In genomic region chr15:102406912-102407580, GRCm38 (mm10) we compare ENCODE assay signal across 8 mouse cellular contexts. TPM values are rescaled to one million over a fixed set of nuclear protein-coding genes. Genes with fewer than 3 reads are reported as not detected.
DNase-seq lines count a peak whose midpoint lies in the region; ATAC-seq and TF ChIP-seq lines count a peak whose summit lies in the region.

No protein-coding gene starts in this region.

- peaks cover 8% of the 10 kb centered on the region; the same call in 1 of the 2 replicates for H3K4me1 ChIP-seq in kidney, adult 2 months (ENCODE audit: control insufficient read depth, insufficient read depth, low read length)
- H3K4me1 ChIP-seq in bone marrow, adult 2 months (ENCODE audit: control insufficient read depth, insufficient read depth, low read length): peaks cover 2% of the 10 kb centered on the region
- peaks cover 48% of the 10 kb centered on the region for H3K4me1 ChIP-seq in hindbrain, embryonic 12.5 days
- peaks cover 32% of the 10 kb centered on the region for H3K4me1 ChIP-seq in midbrain, embryonic 14.5 days (ENCODE audit: control insufficient read depth, insufficient read depth, low read length)

- peak overlapping the region; percentile 63 for H3K4me3 ChIP-seq in kidney, adult 2 months (ENCODE audit: insufficient read depth, low read depth, low read length)
- peak overlapping the region; percentile 59 for H3K4me3 ChIP-seq in bone marrow, adult 2 months (replicated peaks; ENCODE audit: control insufficient read depth, low read depth, low read length)
- peak overlapping the region; percentile 93 for H3K4me3 ChIP-seq in hindbrain, embryonic 12.5 days
- H3K4me3 ChIP-seq in midbrain, embryonic 14.5 days (replicated peaks; ENCODE audit: low read depth, low read length): peak overlapping the region; percentile 79

- intact Hi-C loops in left cerebral cortex, postnatal 14 days (cut with DNase I): no loop called here

- ATAC-seq in hindbrain, embryonic 12.5 days (ENCODE audit: low FRiP score): no peak
- ATAC-seq in midbrain, embryonic 14.5 days (ENCODE audit: low FRiP score, low TSS enrichment): no peak

- TF ChIP-seq CTCF in kidney, adult 2 months (conservative IDR thresholded peaks at IDR 0.05; ENCODE audit: insufficient read depth, insufficient read length, low read depth, low read length): no peak
- no peak for TF ChIP-seq CTCF in bone marrow, adult 2 months (IDR thresholded peaks at IDR 0.05; ENCODE audit: control insufficient read depth, insufficient read depth, low read length)

- peak overlapping the region; percentile 28 for H3K27ac ChIP-seq in kidney, adult 2 months (ENCODE audit: insufficient read depth, low read depth, low read length)
- no peak overlapping the region for H3K27ac ChIP-seq in bone marrow, adult 2 months (ENCODE audit: control insufficient read depth, insufficient read depth, low read depth, low read length, poor library complexity)
- H3K27ac ChIP-seq in hindbrain, embryonic 12.5 days: peak overlapping the region; percentile 95
- peak overlapping the region; percentile 83 for H3K27ac ChIP-seq in midbrain, embryonic 14.5 days (replicated peaks; ENCODE audit: low read depth, low read length)

- peak overlapping the region; percentile 54 for H3K4me2 ChIP-seq in hindbrain, embryonic 12.5 days (replicated peaks)
- H3K4me2 ChIP-seq in midbrain, embryonic 14.5 days (ENCODE audit: low read length): peak overlapping the region; percentile 62

- H3K9me3 ChIP-seq in hindbrain, embryonic 12.5 days (replicated peaks): no peaks in the 10 kb centered on the region
- H3K9me3 ChIP-seq in midbrain, embryonic 14.5 days (ENCODE audit: control insufficient read depth, low read length): peaks cover 3% of the 10 kb centered on the region; the same call in 1 of the 2 replicates

- peak overlapping the region; percentile 98 for H3K9ac ChIP-seq in hindbrain, embryonic 12.5 days
- H3K9ac ChIP-seq in midbrain, embryonic 14.5 days (replicated peaks; ENCODE audit: low read length): peak overlapping the region; percentile 87

- H3K36me3 ChIP-seq in kidney, adult 2 months (ENCODE audit: control insufficient read depth, insufficient read depth, low read length): peaks cover 5% of the 10 kb centered on the region
- H3K36me3 ChIP-seq in hindbrain, embryonic 12.5 days: peaks cover 34% of the 10 kb centered on the region
- H3K36me3 ChIP-seq in midbrain, embryonic 14.5 days (ENCODE audit: control insufficient read depth, insufficient read depth, low read length): peaks cover 38% of the 10 kb centered on the region

- TF ChIP-seq POLR2A in kidney, adult 2 months (IDR thresholded peaks at IDR 0.05; ENCODE audit: low read depth, low read length): no peak
- no peak for TF ChIP-seq POLR2A in bone marrow, adult 2 months (IDR thresholded peaks at IDR 0.05; ENCODE audit: borderline replicate concordance, control insufficient read depth, low read depth, low read length)

- no peaks in the 10 kb centered on the region for H3K27me3 ChIP-seq in kidney, adult 2 months (replicated peaks; ENCODE audit: control insufficient read depth, insufficient read depth, low read length)
- H3K27me3 ChIP-seq in hindbrain, embryonic 12.5 days: no peaks in the 10 kb centered on the region
- H3K27me3 ChIP-seq in midbrain, embryonic 14.5 days (ENCODE audit: control insufficient read depth, insufficient read depth, low read length): no peaks in the 10 kb centered on the region

- no peak for DNase-seq in kidney, adult 2 months
- DNase-seq in kidney, adult 9 months: no peak
- DNase-seq in midbrain, embryonic 14.5 days: no peak
- no peak for DNase-seq in urinary bladder, adult 2 months (ENCODE audit: low spot score)
- no peak for DNase-seq in left cerebral cortex, postnatal 14 days (ENCODE audit: low spot score in 2 of 2)
- no peak for DNase-seq in layer of hippocampus, postnatal 36 days

- WGBS in kidney, adult 2 months: 6% methylated on average over 3 of the region's 3 CpGs
- 2% methylated on average over 3 of the region's 3 CpGs for WGBS in bone marrow, adult 2 months
- 33% methylated on average over 3 of the region's 3 CpGs for WGBS in hindbrain, embryonic 12.5 days
- WGBS in midbrain, embryonic 14.5 days: 28% methylated on average over 3 of the region's 3 CpGs

RNA-seq across cellular contexts. Expression of gene Sp1, which starts 1.1 kb away (rescaled TPM):
- 15.7 and 17.6 TPM in 2 replicates for polyA plus RNA-seq in kidney, adult 2 months (2012; rRNA removed)
- polyA plus RNA-seq in bone marrow, adult 2 months (2011; ENCODE audit: insufficient read depth, insufficient read length, low replicate concordance, missing spikeins): 13.8 and 35.2 TPM in 2 replicates
- 9.1 and 9.3 TPM in 2 replicates for polyA plus RNA-seq in hindbrain, embryonic 12.5 days (2016; fragmentation: Nextera tagmentation; extraction: Ambion mirVana)
- 6.0 and 7.4 TPM in 2 replicates for polyA plus RNA-seq in midbrain, embryonic 14.5 days (2014; fragmentation: Nextera tagmentation; extraction: Ambion mirVana)
- 19.1 and 24.2 TPM in 2 replicates for polyA plus RNA-seq in urinary bladder, adult 2 months (2012; rRNA removed)
- 10 to 100 TPM; 23.2 to 24.5 TPM for total RNA-seq in left cerebral cortex, postnatal 14 days (2021)
- 10 to 100 TPM; 22.4 to 23.1 TPM for total RNA-seq in layer of hippocampus, postnatal 36 days (2021)

RNA-seq across cellular contexts. Expression of gene Amhr2, which starts 38.1 kb away (rescaled TPM):
- polyA plus RNA-seq in kidney, adult 2 months (2012; rRNA removed): 0.67 and 1.4 TPM in 2 replicates
- 4.8 TPM in 1 of 2 replicates, not detected in the other for polyA plus RNA-seq in bone marrow, adult 2 months (2011; ENCODE audit: insufficient read depth, insufficient read length, low replicate concordance, missing spikeins)
- 0.23 TPM in 1 of 2 replicates, not detected in the other for polyA plus RNA-seq in hindbrain, embryonic 12.5 days (2016; fragmentation: Nextera tagmentation; extraction: Ambion mirVana)
- 0.18 and 0.39 TPM in 2 replicates for polyA plus RNA-seq in midbrain, embryonic 14.5 days (2014; fragmentation: Nextera tagmentation; extraction: Ambion mirVana)
- polyA plus RNA-seq in urinary bladder, adult 2 months (2012; rRNA removed): 0.53 and 0.62 TPM in 2 replicates
- total RNA-seq in left cerebral cortex, postnatal 14 days (2021): under 1 TPM; 0.51 to 0.75 TPM
- under 1 TPM; 0.42 to 0.51 TPM for total RNA-seq in layer of hippocampus, postnatal 36 days (2021)

RNA-seq across cellular contexts. Expression of gene Sp7, which starts 40.1 kb away (rescaled TPM):
- polyA plus RNA-seq in kidney, adult 2 months (2012; rRNA removed): 0.05 and 0.06 TPM in 2 replicates
- 3.2 and 3.5 TPM in 2 replicates for polyA plus RNA-seq in bone marrow, adult 2 months (2011; ENCODE audit: insufficient read depth, insufficient read length, low replicate concordance, missing spikeins)
- 1.9 and 2.1 TPM in 2 replicates for polyA plus RNA-seq in hindbrain, embryonic 12.5 days (2016; fragmentation: Nextera tagmentation; extraction: Ambion mirVana)
- 0.21 TPM in 1 of 2 replicates, not detected in the other for polyA plus RNA-seq in midbrain, embryonic 14.5 days (2014; fragmentation: Nextera tagmentation; extraction: Ambion mirVana)
- 0.15 and 0.21 TPM in 2 replicates for polyA plus RNA-seq in urinary bladder, adult 2 months (2012; rRNA removed)
- under 1 TPM; 0.26 to 0.53 TPM for total RNA-seq in left cerebral cortex, postnatal 14 days (2021)
- total RNA-seq in layer of hippocampus, postnatal 36 days (2021): under 1 TPM; 0.38 to 0.57 TPM

RNA-seq across cellular contexts. Expression of gene Prr13, which starts 51.8 kb away (rescaled TPM):
- 181 and 204 TPM in 2 replicates for polyA plus RNA-seq in kidney, adult 2 months (2012; rRNA removed)
- 125 and 251 TPM in 2 replicates for polyA plus RNA-seq in bone marrow, adult 2 months (2011; ENCODE audit: insufficient read depth, insufficient read length, low replicate concordance, missing spikeins)
- 89.7 and 91.3 TPM in 2 replicates for polyA plus RNA-seq in hindbrain, embryonic 12.5 days (2016; fragmentation: Nextera tagmentation; extraction: Ambion mirVana)
- polyA plus RNA-seq in midbrain, embryonic 14.5 days (2014; fragmentation: Nextera tagmentation; extraction: Ambion mirVana): 127 and 133 TPM in 2 replicates
- 145 and 166 TPM in 2 replicates for polyA plus RNA-seq in urinary bladder, adult 2 months (2012; rRNA removed)
- total RNA-seq in left cerebral cortex, postnatal 14 days (2021): 10 to 100 TPM; 22.3 to 24.8 TPM
- total RNA-seq in layer of hippocampus, postnatal 36 days (2021): 10 to 100 TPM; 40.6 to 41.0 TPM

RNA-seq across cellular contexts. Expression of gene Aaas, which starts 56.5 kb away (rescaled TPM):
- 31.1 and 38.1 TPM in 2 replicates for polyA plus RNA-seq in kidney, adult 2 months (2012; rRNA removed)
- polyA plus RNA-seq in bone marrow, adult 2 months (2011; ENCODE audit: insufficient read depth, insufficient read length, low replicate concordance, missing spikeins): 56.6 and 97.9 TPM in 2 replicates
- 54.6 and 60.9 TPM in 2 replicates for polyA plus RNA-seq in hindbrain, embryonic 12.5 days (2016; fragmentation: Nextera tagmentation; extraction: Ambion mirVana)
- 27.6 and 30.6 TPM in 2 replicates for polyA plus RNA-seq in midbrain, embryonic 14.5 days (2014; fragmentation: Nextera tagmentation; extraction: Ambion mirVana)
- 19.1 and 21.4 TPM in 2 replicates for polyA plus RNA-seq in urinary bladder, adult 2 months (2012; rRNA removed)
- 10 to 100 TPM; 17.5 to 18.8 TPM for total RNA-seq in left cerebral cortex, postnatal 14 days (2021)
- 10 to 100 TPM; 21.4 to 24.2 TPM for total RNA-seq in layer of hippocampus, postnatal 36 days (2021)
